Mouse (Mus musculus): ENCODE data around the gene Nrip3. TPM values are rescaled to one million over a fixed set of nuclear protein-coding genes. Genes with fewer than 3 reads are reported as not detected.

The Nrip3 gene
- total RNA-seq (2017): 0.12 TPM in 1 of 2 replicates, not detected in the other

- no peak for ATAC-seq (ENCODE audit: extremely low read depth, insufficient number of reproducible peaks, low FRiP score, poor library complexity, severe bottlenecking)
Observed at GRCm38 (mm10) chr7:109781470-109782203, at the start of gene Nrip3. Gene Nrip3 (minus strand): TSS chr7:109782025.

GRCm38 (mm10) chr7:109831376-109831775 lies 49.6 kb upstream of the Nrip3 start:
- ATAC-seq (ENCODE audit: extremely low read depth, insufficient number of reproducible peaks, low FRiP score, poor library complexity, severe bottlenecking): no peak

GRCm38 (mm10) chr7:109826911-109827310 lies 45.1 kb upstream of the Nrip3 start:
- no peak for ATAC-seq (ENCODE audit: extremely low read depth, insufficient number of reproducible peaks, low FRiP score, poor library complexity, severe bottlenecking)

- no peak for ATAC-seq (ENCODE audit: extremely low read depth, insufficient number of reproducible peaks, low FRiP score, poor library complexity, severe bottlenecking)
Observed at GRCm38 (mm10) chr7:109825293-109825692, 43.5 kb upstream of the Nrip3 start.

- ATAC-seq (ENCODE audit: extremely low read depth, insufficient number of reproducible peaks, low FRiP score, poor library complexity, severe bottlenecking): no peak
Observed at GRCm38 (mm10) chr7:109818600-109818999, 36.8 kb upstream of the Nrip3 start.

- ATAC-seq (ENCODE audit: extremely low read depth, insufficient number of reproducible peaks, low FRiP score, poor library complexity, severe bottlenecking): no peak
Observed at GRCm38 (mm10) chr7:109817954-109818353, 36.1 kb upstream of the Nrip3 start.

- ATAC-seq (ENCODE audit: extremely low read depth, insufficient number of reproducible peaks, low FRiP score, poor library complexity, severe bottlenecking): no peak
Observed at GRCm38 (mm10) chr7:109813330-109814140, 31.7 kb upstream of the Nrip3 start.

- no peak for ATAC-seq (ENCODE audit: extremely low read depth, insufficient number of reproducible peaks, low FRiP score, poor library complexity, severe bottlenecking)
Observed at GRCm38 (mm10) chr7:109807616-109808485, 26.0 kb upstream of the Nrip3 start.

- ATAC-seq (ENCODE audit: extremely low read depth, insufficient number of reproducible peaks, low FRiP score, poor library complexity, severe bottlenecking): no peak
Observed at GRCm38 (mm10) chr7:109804843-109805242, 23.0 kb upstream of the Nrip3 start.

GRCm38 (mm10) chr7:109804355-109804754 lies 22.5 kb upstream of the Nrip3 start:
- ATAC-seq (ENCODE audit: extremely low read depth, insufficient number of reproducible peaks, low FRiP score, poor library complexity, severe bottlenecking): no peak

- ATAC-seq (ENCODE audit: extremely low read depth, insufficient number of reproducible peaks, low FRiP score, poor library complexity, severe bottlenecking): no peak
Observed at GRCm38 (mm10) chr7:109803516-109803915, 21.7 kb upstream of the Nrip3 start.

GRCm38 (mm10) chr7:109800626-109801025 lies 18.8 kb upstream of the Nrip3 start:
- ATAC-seq (ENCODE audit: extremely low read depth, insufficient number of reproducible peaks, low FRiP score, poor library complexity, severe bottlenecking): no peak

GRCm38 (mm10) chr7:109799168-109799567 lies 17.3 kb upstream of the Nrip3 start:
- no peak for ATAC-seq (ENCODE audit: extremely low read depth, insufficient number of reproducible peaks, low FRiP score, poor library complexity, severe bottlenecking)

GRCm38 (mm10) chr7:109795564-109795963 lies 13.7 kb upstream of the Nrip3 start:
- ATAC-seq (ENCODE audit: extremely low read depth, insufficient number of reproducible peaks, low FRiP score, poor library complexity, severe bottlenecking): no peak

- no peak for ATAC-seq (ENCODE audit: extremely low read depth, insufficient number of reproducible peaks, low FRiP score, poor library complexity, severe bottlenecking)
Observed at GRCm38 (mm10) chr7:109794556-109794955, 12.7 kb upstream of the Nrip3 start.

GRCm38 (mm10) chr7:109792759-109793158 lies 10.9 kb upstream of the Nrip3 start:
- ATAC-seq (ENCODE audit: extremely low read depth, insufficient number of reproducible peaks, low FRiP score, poor library complexity, severe bottlenecking): peak; percentile 67; the same call in 1 of the 2 replicates

GRCm38 (mm10) chr7:109790818-109791217 lies 9.0 kb upstream of the Nrip3 start:
- ATAC-seq (ENCODE audit: extremely low read depth, insufficient number of reproducible peaks, low FRiP score, poor library complexity, severe bottlenecking): no peak

GRCm38 (mm10) chr7:109787860-109788259 lies 6.0 kb upstream of the Nrip3 start:
- no peak for ATAC-seq (ENCODE audit: extremely low read depth, insufficient number of reproducible peaks, low FRiP score, poor library complexity, severe bottlenecking)

GRCm38 (mm10) chr7:109783281-109783680 lies 1.5 kb upstream of the Nrip3 start:
- no peak for ATAC-seq (ENCODE audit: extremely low read depth, insufficient number of reproducible peaks, low FRiP score, poor library complexity, severe bottlenecking)
